Comparison of ENCODE assay signal across 8 mouse cellular contexts in the genomic region with DNA sequence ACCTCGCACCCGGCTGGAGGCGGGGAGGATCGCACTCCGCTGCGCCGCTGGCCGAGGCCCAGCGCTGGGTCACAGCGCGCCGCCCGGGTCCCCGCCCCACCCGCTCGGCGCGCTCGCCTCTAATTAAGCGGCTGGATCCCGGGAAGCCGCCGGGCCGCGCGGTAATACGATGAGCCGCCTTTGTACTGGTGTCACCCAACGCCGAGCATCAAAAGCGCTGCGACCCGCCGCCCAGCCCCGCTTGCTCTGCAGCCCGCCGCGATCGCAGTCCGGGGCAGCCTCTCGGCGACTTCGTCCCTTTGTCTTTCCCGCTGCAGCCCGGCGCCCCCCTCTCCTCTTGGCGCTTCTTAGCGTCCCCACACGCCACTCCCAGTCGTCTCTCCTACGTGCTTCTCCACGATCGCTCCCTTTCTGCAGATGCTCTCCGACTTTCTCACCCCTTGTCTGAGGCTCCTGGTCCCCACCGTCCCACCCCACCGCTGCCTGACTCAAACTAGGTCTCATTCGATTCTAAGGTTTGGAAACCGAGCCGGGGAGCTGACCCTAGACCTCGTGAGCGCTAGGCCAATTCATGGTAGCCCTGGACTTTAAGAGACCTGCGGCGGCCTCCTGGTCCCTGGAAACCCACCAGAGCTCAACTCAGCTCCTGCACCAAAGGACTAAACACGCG. TPM values are rescaled to one million over a fixed set of nuclear protein-coding genes. Genes with fewer than 3 reads are reported as not detected.
DNase-seq lines count a peak whose midpoint lies in the region; ATAC-seq lines count a peak whose summit lies in the region.

No protein-coding gene starts in this region.

- H3K9me3 ChIP-seq in liver, embryonic 11.5 days (ENCODE audit: control insufficient read depth, low read length): no peaks in the 10 kb centered on the region
- no peaks in the 10 kb centered on the region for H3K9me3 ChIP-seq in embryonic facial prominence, embryonic 15.5 days (replicated peaks)
- H3K9me3 ChIP-seq in intestine, embryonic 16.5 days (ENCODE audit: control insufficient read depth, low read length): no peaks in the 10 kb centered on the region
- H3K9me3 ChIP-seq in neural tube, embryonic 11.5 days (ENCODE audit: control insufficient read depth, low read length): no peaks in the 10 kb centered on the region

- WGBS in liver, embryonic 11.5 days: 1% methylated on average over 63 of the region's 65 CpGs
- under 1% methylated on average over 65 of the region's 65 CpGs for WGBS in embryonic facial prominence, embryonic 15.5 days
- under 1% methylated on average over 65 of the region's 65 CpGs for WGBS in intestine, embryonic 16.5 days
- WGBS in neural tube, embryonic 11.5 days: under 1% methylated on average over 61 of the region's 65 CpGs

- H3K36me3 ChIP-seq in liver, embryonic 11.5 days (ENCODE audit: control insufficient read depth, insufficient read depth, low read length): no peaks in the 10 kb centered on the region
- no peaks in the 10 kb centered on the region for H3K36me3 ChIP-seq in embryonic facial prominence, embryonic 15.5 days
- H3K36me3 ChIP-seq in intestine, embryonic 16.5 days (ENCODE audit: control insufficient read depth, insufficient read depth, low read length): no peaks in the 10 kb centered on the region
- no peaks in the 10 kb centered on the region for H3K36me3 ChIP-seq in neural tube, embryonic 11.5 days (ENCODE audit: control insufficient read depth, insufficient read depth, low read length)

- peak overlapping the region; percentile 31 for H3K4me2 ChIP-seq in liver, embryonic 11.5 days
- H3K4me2 ChIP-seq in embryonic facial prominence, embryonic 15.5 days (replicated peaks): peak overlapping the region; percentile 55
- H3K4me2 ChIP-seq in intestine, embryonic 16.5 days (ENCODE audit: low read depth, low read length): peak overlapping the region; percentile 42
- peak overlapping the region; percentile 66 for H3K4me2 ChIP-seq in neural tube, embryonic 11.5 days (ENCODE audit: low read depth)

- no peaks in the 10 kb centered on the region for H3K4me1 ChIP-seq in liver, embryonic 11.5 days (replicated peaks; ENCODE audit: control insufficient read depth, insufficient read depth, low read length)
- H3K4me1 ChIP-seq in embryonic facial prominence, embryonic 15.5 days: peaks cover 37% of the 10 kb centered on the region
- no peaks in the 10 kb centered on the region; the same call in 1 of the 2 replicates for H3K4me1 ChIP-seq in intestine, embryonic 16.5 days (ENCODE audit: control insufficient read depth, insufficient read depth, low read length)
- peaks cover 55% of the 10 kb centered on the region for H3K4me1 ChIP-seq in neural tube, embryonic 11.5 days (ENCODE audit: control insufficient read depth, insufficient read depth, low read length)

- H3K27ac ChIP-seq in liver, embryonic 11.5 days (ENCODE audit: low read depth, low read length): no peak overlapping the region
- peak overlapping the region; percentile 25; the same call in 1 of the 2 replicates for H3K27ac ChIP-seq in embryonic facial prominence, embryonic 15.5 days (replicated peaks)
- no peak overlapping the region for H3K27ac ChIP-seq in intestine, embryonic 16.5 days (ENCODE audit: low read length)
- H3K27ac ChIP-seq in neural tube, embryonic 11.5 days (ENCODE audit: low read depth, low read length): peak overlapping the region; percentile 89

- no peak overlapping the region for H3K4me3 ChIP-seq in liver, embryonic 11.5 days (ENCODE audit: low read depth, low read length)
- peak overlapping the region; percentile 39 for H3K4me3 ChIP-seq in embryonic facial prominence, embryonic 15.5 days (replicated peaks)
- peak overlapping the region; percentile 25 for H3K4me3 ChIP-seq in intestine, embryonic 16.5 days (ENCODE audit: low read length)
- peak overlapping the region; percentile 29 for H3K4me3 ChIP-seq in neural tube, embryonic 11.5 days (ENCODE audit: low read depth, low read length)

- H3K27me3 ChIP-seq in liver, embryonic 11.5 days (replicated peaks; ENCODE audit: control insufficient read depth, insufficient read depth, low read length): peaks cover 99% of the 10 kb centered on the region
- peaks cover 94% of the 10 kb centered on the region for H3K27me3 ChIP-seq in embryonic facial prominence, embryonic 15.5 days
- H3K27me3 ChIP-seq in intestine, embryonic 16.5 days (replicated peaks; ENCODE audit: control insufficient read depth, insufficient read depth, low read length): peaks cover 94% of the 10 kb centered on the region
- peaks cover 75% of the 10 kb centered on the region for H3K27me3 ChIP-seq in neural tube, embryonic 11.5 days (ENCODE audit: control insufficient read depth, insufficient read depth, low read length)

- no peak for DNase-seq in liver, embryonic 11.5 days (ENCODE audit: low spot score)
- no peak for DNase-seq in liver
- DNase-seq in neural tube, embryonic 11.5 days (ENCODE audit: low spot score): peak; percentile 82
- no peak for DNase-seq in layer of hippocampus, adult 9-11 months
- DNase-seq in right cerebral cortex, postnatal 14 days: no peak
- DNase-seq in thymus, postnatal 10 days (ENCODE audit: low spot score in 2 of 2): no peak

- no peak overlapping the region for H3K9ac ChIP-seq in liver, embryonic 11.5 days (ENCODE audit: low read depth, low read length)
- H3K9ac ChIP-seq in embryonic facial prominence, embryonic 15.5 days: peak overlapping the region; percentile 6; the same call in 1 of the 2 replicates
- no peak overlapping the region for H3K9ac ChIP-seq in intestine, embryonic 16.5 days (ENCODE audit: low read depth, low read length)
- H3K9ac ChIP-seq in neural tube, embryonic 11.5 days (ENCODE audit: low read length): peak overlapping the region; percentile 72

- ATAC-seq in liver, embryonic 11.5 days (replicated peaks; ENCODE audit: low FRiP score): no peak
- ATAC-seq in embryonic facial prominence, embryonic 15.5 days (ENCODE audit: insufficient number of reproducible peaks, low FRiP score, low TSS enrichment, low read depth): peak; percentile 53; the same call in 1 of the 2 replicates
- ATAC-seq in intestine, embryonic 16.5 days: no peak
- peak; percentile 54; the same call in 1 of the 2 replicates for ATAC-seq in neural tube, embryonic 11.5 days (ENCODE audit: insufficient read depth, low FRiP score, low TSS enrichment)

RNA-seq across cellular contexts. Expression of a gene that starts 11.7 kb away (rescaled TPM):
- polyA plus RNA-seq in liver, embryonic 11.5 days (2014; fragmentation: Nextera tagmentation; extraction: Ambion mirVana): 0.12 and 0.19 TPM in 2 replicates
- polyA plus RNA-seq in embryonic facial prominence, embryonic 15.5 days (2015; fragmentation: Nextera tagmentation; extraction: Ambion mirVana): 1.7 and 2.6 TPM in 2 replicates
- polyA plus RNA-seq in intestine, embryonic 16.5 days (2015; fragmentation: Nextera tagmentation; extraction: Ambion mirVana): not detected in 2 replicates
- polyA plus RNA-seq in neural tube, embryonic 11.5 days (2014; fragmentation: Nextera tagmentation; extraction: Ambion mirVana): 3.4 and 3.8 TPM in 2 replicates

Comparison
In these comparisons a context has a peak if more than half of its experiments do, and no peak if none do; other contexts are left out.
1. ATAC-seq: peak in embryonic facial prominence, embryonic 15.5 days (single experiment) and neural tube, embryonic 11.5 days (single experiment); none in liver, embryonic 11.5 days (single experiment) and intestine, embryonic 16.5 days (single experiment).
2. H3K27ac ChIP-seq: peak in embryonic facial prominence, embryonic 15.5 days (single experiment) and neural tube, embryonic 11.5 days (single experiment); none in liver, embryonic 11.5 days (single experiment) and intestine, embryonic 16.5 days (single experiment).
3. H3K9ac ChIP-seq: peak in embryonic facial prominence, embryonic 15.5 days (single experiment) and neural tube, embryonic 11.5 days (single experiment); none in liver, embryonic 11.5 days (single experiment) and intestine, embryonic 16.5 days (single experiment).
4. Peak in every context shown above with its lines, with median percentiles within 50 percentile points of each other: H3K4me2 ChIP-seq.